Mouse (Mus musculus): Measurements from ENCODE around the gene Chrnb1.

GRCm38 (mm10) chr11:69784793-69785272 is 10.9 kb downstream of the Chrnb1 start:
- TF ChIP-seq POLR2A (IDR thresholded peaks at IDR 0.05; ENCODE audit: low read depth, low read length) (no peak), CTCF (conservative IDR thresholded peaks at IDR 0.05; ENCODE audit: insufficient read depth, insufficient read length, low read depth, low read length) (no peak)
